Comparison of ENCODE assay signal across 15 mouse cellular contexts in the genomic region with DNA sequence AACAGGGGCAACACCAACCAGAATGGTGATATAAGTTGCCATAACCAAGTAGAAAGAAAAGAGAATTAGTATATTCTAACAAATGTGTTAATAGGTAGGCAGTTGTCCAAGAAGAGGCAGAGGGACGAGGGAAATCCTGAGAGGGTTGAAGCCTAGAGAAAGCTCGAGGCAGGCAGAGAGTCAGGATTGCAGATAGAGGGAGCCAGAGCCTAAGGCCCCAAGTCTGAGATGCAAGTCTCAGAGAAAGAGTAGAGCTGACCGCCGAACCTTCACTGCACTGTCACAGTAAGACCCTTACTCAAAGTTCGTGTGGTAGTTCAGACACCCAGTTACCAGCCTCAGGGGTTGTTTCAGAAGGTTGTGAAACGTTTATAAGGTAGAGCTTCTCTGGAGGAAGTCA.
DNase-seq lines count a peak whose midpoint lies in the region; ATAC-seq and TF ChIP-seq lines count a peak whose summit lies in the region.
"Had no signal": no experiment of that assay in that cellular context is flagged by ENCODE, and none has a peak within 500 bp of the region (broad histone marks: within the 10 kb centered on the region; RNA-seq: fewer than 3 reads in every experiment).

No protein-coding gene starts in this region.

- TF ChIP-seq CTCF in intestine, postnatal 0 days (IDR thresholded peaks at IDR 0.05; ENCODE audit: low read depth), result peak; percentile 47

- H3K4me1 ChIP-seq in forebrain, embryonic 14.5 days (ENCODE audit: control insufficient read depth, insufficient read depth, low read length), result no peaks in the 10 kb centered on the region
- no peaks in the 10 kb centered on the region for H3K4me1 ChIP-seq in forebrain, embryonic 12.5 days
- no peaks in the 10 kb centered on the region for H3K4me1 ChIP-seq in intestine, postnatal 0 days (replicated peaks; ENCODE audit: control insufficient read depth, insufficient read depth, low read length)
- no peaks in the 10 kb centered on the region for H3K4me1 ChIP-seq in intestine, embryonic 15.5 days (replicated peaks)
- no peaks in the 10 kb centered on the region for H3K4me1 ChIP-seq in heart, embryonic 10.5 days
- H3K4me1 ChIP-seq: hindbrain, embryonic 15.5 days; limb, embryonic 10.5 days had no signal

- no peak overlapping the region for H3K27ac ChIP-seq in forebrain, embryonic 14.5 days (ENCODE audit: low read depth, low read length)
- no peak overlapping the region for H3K27ac ChIP-seq in forebrain, embryonic 12.5 days
- no peak overlapping the region for H3K27ac ChIP-seq in intestine, postnatal 0 days (ENCODE audit: low read depth, low read length)
- H3K27ac ChIP-seq in intestine, embryonic 15.5 days, result no peak overlapping the region
- no peak overlapping the region for H3K27ac ChIP-seq in heart, embryonic 10.5 days
- H3K27ac ChIP-seq: hindbrain, embryonic 15.5 days; limb, embryonic 10.5 days had no signal

- H3K4me2 ChIP-seq in forebrain, embryonic 14.5 days (ENCODE audit: low read length), result no peak overlapping the region
- no peak overlapping the region for H3K4me2 ChIP-seq in forebrain, embryonic 12.5 days
- H3K4me2 ChIP-seq in intestine, postnatal 0 days (replicated peaks; ENCODE audit: low read depth), result no peak overlapping the region
- H3K4me2 ChIP-seq in intestine, embryonic 15.5 days (replicated peaks), result no peak overlapping the region
- H3K4me2 ChIP-seq: heart, embryonic 11.5 days; hindbrain, embryonic 15.5 days had no signal

- H3K4me3 ChIP-seq in forebrain, embryonic 14.5 days (ENCODE audit: low read depth, low read length), result no peak overlapping the region
- no peak overlapping the region for H3K4me3 ChIP-seq in forebrain, embryonic 12.5 days (replicated peaks)
- H3K4me3 ChIP-seq in intestine, postnatal 0 days (ENCODE audit: low read depth, low read length), result no peak overlapping the region
- H3K4me3 ChIP-seq in intestine, embryonic 15.5 days (replicated peaks), result no peak overlapping the region
- no peak overlapping the region for H3K4me3 ChIP-seq in heart, embryonic 10.5 days
- H3K4me3 ChIP-seq: hindbrain, embryonic 15.5 days; limb, embryonic 10.5 days had no signal

- no peak overlapping the region for H3K9ac ChIP-seq in forebrain, embryonic 14.5 days (ENCODE audit: low read length)
- no peak overlapping the region for H3K9ac ChIP-seq in forebrain, embryonic 12.5 days
- no peak overlapping the region for H3K9ac ChIP-seq in intestine, postnatal 0 days (ENCODE audit: low read depth, low read length)
- no peak overlapping the region for H3K9ac ChIP-seq in intestine, embryonic 15.5 days
- H3K9ac ChIP-seq: hindbrain, embryonic 15.5 days had no signal

- H3K27me3 ChIP-seq in forebrain, embryonic 14.5 days (replicated peaks; ENCODE audit: control insufficient read depth, insufficient read depth, low read length), result no peaks in the 10 kb centered on the region
- H3K27me3 ChIP-seq in forebrain, embryonic 12.5 days, result no peaks in the 10 kb centered on the region
- no peaks in the 10 kb centered on the region for H3K27me3 ChIP-seq in intestine, postnatal 0 days (replicated peaks; ENCODE audit: control insufficient read depth, insufficient read depth, low read length)
- no peaks in the 10 kb centered on the region for H3K27me3 ChIP-seq in intestine, embryonic 15.5 days (replicated peaks)
- H3K27me3 ChIP-seq in heart, embryonic 10.5 days (ENCODE audit: insufficient read depth, poor library complexity, severe bottlenecking), result no peaks in the 10 kb centered on the region
- H3K27me3 ChIP-seq: hindbrain, embryonic 15.5 days had no signal

- H3K9me3 ChIP-seq in forebrain, embryonic 14.5 days (replicated peaks; ENCODE audit: control insufficient read depth, low read length), result no peaks in the 10 kb centered on the region
- no peaks in the 10 kb centered on the region for H3K9me3 ChIP-seq in forebrain, embryonic 12.5 days
- H3K9me3 ChIP-seq in intestine, postnatal 0 days (ENCODE audit: control insufficient read depth), result no peaks in the 10 kb centered on the region
- no peaks in the 10 kb centered on the region for H3K9me3 ChIP-seq in intestine, embryonic 15.5 days
- no peaks in the 10 kb centered on the region for H3K9me3 ChIP-seq in heart, embryonic 10.5 days
- H3K9me3 ChIP-seq: hindbrain, embryonic 15.5 days; limb, embryonic 10.5 days had no signal

- ATAC-seq in forebrain, embryonic 14.5 days, result no peak
- ATAC-seq in forebrain, embryonic 12.5 days (ENCODE audit: low FRiP score), result no peak
- ATAC-seq in intestine, postnatal 0 days, result no peak
- ATAC-seq in intestine, embryonic 15.5 days, result no peak
- ATAC-seq: activated CD4-positive, CD25-positive, alpha-beta regulatory T cell, adult 4 months had no signal

- DNase-seq in forebrain, embryonic 14.5 days (ENCODE audit: low spot score), result peak; percentile 25
- peak; percentile 21 for DNase-seq in right cerebral cortex, postnatal 14 days
- DNase-seq in right cerebral cortex, postnatal 36 days (ENCODE audit: low spot score in 2 of 2), result no peak
- DNase-seq in thymus, postnatal 0 days (ENCODE audit: low spot score), result no peak
- DNase-seq in heart, embryonic 10.5 days (ENCODE audit: low spot score), result no peak
- DNase-seq: cerebellum, adult 9-10 months; right cerebral cortex, adult 18-20 months; thymus, postnatal 25 days had no signal

- 53% methylated on average over 6 of the region's 6 CpGs for WGBS in forebrain, embryonic 14.5 days
- WGBS in forebrain, embryonic 12.5 days, result 58% methylated on average over 6 of the region's 6 CpGs
- 51% methylated on average over 6 of the region's 6 CpGs for WGBS in intestine, postnatal 0 days
- WGBS in intestine, embryonic 15.5 days, result 52% methylated on average over 6 of the region's 6 CpGs
- 60% methylated on average over 6 of the region's 6 CpGs for WGBS in heart, embryonic 10.5 days

- H3K36me3 ChIP-seq in forebrain, embryonic 14.5 days (ENCODE audit: control insufficient read depth, insufficient read depth, low read length), result peaks cover 2% of the 10 kb centered on the region; the same call in 1 of the 2 replicates
- no peaks in the 10 kb centered on the region for H3K36me3 ChIP-seq in forebrain, embryonic 12.5 days (replicated peaks)
- no peaks in the 10 kb centered on the region for H3K36me3 ChIP-seq in intestine, postnatal 0 days (ENCODE audit: control insufficient read depth, insufficient read depth)
- no peaks in the 10 kb centered on the region for H3K36me3 ChIP-seq in intestine, embryonic 15.5 days
- no peaks in the 10 kb centered on the region for H3K36me3 ChIP-seq in heart, embryonic 10.5 days
- H3K36me3 ChIP-seq: limb, embryonic 10.5 days had no signal

Comparison
In these comparisons a context has a peak if more than half of its experiments do, and no peak if none do; other contexts are left out.
1. DNase-seq: peak in forebrain, embryonic 14.5 days (single experiment) and right cerebral cortex, postnatal 14 days (single experiment); none in right cerebral cortex, postnatal 36 days (0 of 2), thymus, postnatal 0 days (single experiment) and heart, embryonic 10.5 days (single experiment).